Mouse (Mus musculus): ENCODE measurements around the gene Ttc21b.

Ttc21b gene

GRCm38 (mm10) chr2:66170721-66171120 lies 85.7 kb downstream of the Ttc21b start:
- no peak for DNase-seq

GRCm38 (mm10) chr2:66165025-66165424 lies 91.4 kb downstream of the Ttc21b start:
- DNase-seq, result no peak

GRCm38 (mm10) chr2:66158140-66158915 lies 98.1 kb downstream of the Ttc21b start:
- DNase-seq, result peak; percentile 35 to 51

- DNase-seq, result no peak
Measured at GRCm38 (mm10) chr2:66151436-66151835, 105.0 kb downstream of the Ttc21b start.

- no peak for DNase-seq
Measured at GRCm38 (mm10) chr2:66150531-66150930, 105.9 kb downstream of the Ttc21b start.

GRCm38 (mm10) chr2:66148654-66149230 lies 107.7 kb downstream of the Ttc21b start:
- no peak for DNase-seq

GRCm38 (mm10) chr2:66146473-66146872 lies 109.9 kb downstream of the Ttc21b start:
- no peak for DNase-seq

GRCm38 (mm10) chr2:66144770-66145169 lies 111.6 kb downstream of the Ttc21b start:
- no peak for DNase-seq

- no peak for DNase-seq
Measured at GRCm38 (mm10) chr2:66143284-66143683, 113.1 kb downstream of the Ttc21b start.

- DNase-seq, result no peak
Measured at GRCm38 (mm10) chr2:66142711-66143110, 113.7 kb downstream of the Ttc21b start.

GRCm38 (mm10) chr2:66142268-66142667 lies 114.1 kb downstream of the Ttc21b start:
- DNase-seq, result no peak

GRCm38 (mm10) chr2:66140246-66140645 lies 116.2 kb downstream of the Ttc21b start:
- no peak for DNase-seq

All from cerebellum, adult 18-20 months (tissue).